Mouse (Mus musculus) heart, adult 2 months (tissue): ENCODE results near the gene Kcnk13. TPM values are rescaled to one million over a fixed set of nuclear protein-coding genes. Genes with fewer than 3 reads are reported as not detected.
A peak's percentile ranks its signal among the peaks of the same experiment; 100 is the strongest.

Experiments used
- DNase-seq, 2 experiments: peaks; one replicate each; pipeline ENCODE4 v3.0.0; 2021
- H3K27ac ChIP-seq: fragments of 200-600 bp; 2 replicates; pipeline ENCODE4 v1.8.1; 2022
- H3K27me3 ChIP-seq: fragments of 200-500 bp; 2 replicates; pipeline ENCODE4 v1.6.1; 2012; ENCODE audit warnings: mild to moderate bottlenecking, low read length, inconsistent platforms, mixed read lengths; ENCODE audit not compliant: control insufficient read depth, insufficient read depth
- H3K36me3 ChIP-seq: fragments of 200-500 bp; 2 replicates; pipeline ENCODE4 v1.6.1; 2012; ENCODE audit warnings: low read length, inconsistent platforms; ENCODE audit not compliant: control insufficient read depth, insufficient read depth
- H3K4me1 ChIP-seq: fragments of 200-500 bp; 2 replicates; pipeline ENCODE4 v1.6.1; 2011; ENCODE audit warnings: low read length; ENCODE audit not compliant: control insufficient read depth, insufficient read depth
- H3K4me3 ChIP-seq: fragments of 200-600 bp; 2 replicates; pipeline ENCODE4 v1.8.1; 2022
- H3K79me2 ChIP-seq: fragments of 200-500 bp; replicated peaks from 2 replicates; pipeline ENCODE4 v1.6.1; 2012; ENCODE audit warnings: mild to moderate bottlenecking, inconsistent platforms, low read length, moderate library complexity, mixed read lengths; ENCODE audit not compliant: control insufficient read depth, insufficient read depth
- H3K9ac ChIP-seq: fragments of 200-500 bp; 2 replicates; pipeline ENCODE4 v1.6.1; 2012; ENCODE audit warnings: low read depth, mild to moderate bottlenecking, control low read depth, inconsistent platforms, low read length, mixed read lengths
- CTCF ChIP-seq: fragments of 200-600 bp; IDR thresholded peaks from 2 replicates; pipeline ENCODE4 v1.8.1; 2022; ENCODE audit warnings: antibody characterized with exemption, mild to moderate bottlenecking, moderate library complexity
- EP300 ChIP-seq: fragments of 200-500 bp; IDR thresholded peaks from 2 replicates; pipeline ENCODE4 v1.6.1; 2011; ENCODE audit warnings: low read depth, low read length, control low read depth; ENCODE audit not compliant: insufficient read depth
- POLR2A ChIP-seq: fragments of 200-500 bp; IDR thresholded peaks from 2 replicates; pipeline ENCODE4 v1.6.1; 2011; ENCODE audit warnings: mild to moderate bottlenecking, low read depth, low read length, control low read depth; ENCODE audit not compliant: insufficient read depth
- WGBS: fragments of 180-500 bp; shearing (Covaris S2); methylation state at CpG from one replicate; pipeline ENCODE4 v1.1.7; 2018; 5-methylcytosine and 5-hydroxymethylcytosine counted together
- intact Hi-C: fragments of 180-260 bp; cut with DNase I; formaldehyde crosslinking; loops from one replicate; pipeline ENCODE4 v1.15.1; 2025
- microRNA-seq, 2 experiments: library from miRNA; unstranded; fragments of <30 nt; microRNA quantifications; one replicate each; pipeline ENCODE4 v1.2.0; 2021
- polyA plus RNA-seq: library from polyadenylated mRNA; depleted of rRNA; stranded (reverse); fragments of >200 nt; gene quantifications from 2 replicates; pipeline ENCODE4 v1.2.3, GENCODE M21; 2012; rRNA removed
- total RNA-seq, 2 experiments: library from RNA; stranded (reverse); gene quantifications; 2 replicates each; pipeline ENCODE4 v1.2.3; 2021

Gene Kcnk13
- total and polyA plus RNA-seq, 3 experiments: 0.31 to 0.39 (median 0.35) TPM

DNA sequence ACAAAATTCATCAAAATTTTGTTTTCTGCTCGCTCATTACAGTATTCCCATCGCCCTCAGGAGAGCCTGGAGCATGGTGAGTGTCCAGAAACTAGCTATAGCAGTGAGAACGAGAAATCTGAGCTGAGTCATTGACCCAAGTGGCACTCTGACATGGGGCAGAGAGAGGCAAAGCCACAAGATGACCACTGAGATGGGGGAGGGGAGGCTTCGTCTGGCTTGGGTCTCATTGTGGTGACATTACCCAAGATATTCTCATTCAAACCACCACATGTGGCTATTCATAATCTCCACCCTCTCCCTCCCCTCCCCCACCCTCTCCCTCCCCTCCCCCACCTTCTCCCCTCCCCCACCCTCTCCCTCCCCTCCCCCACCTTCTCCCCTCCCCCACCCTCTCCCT lies 143.1 kb downstream of the Kcnk13 start:
- Histone ChIP-seq H3K27ac (no peak overlapping the region), H3K36me3 (no peaks in the 10 kb centered on the region; the same call in 1 of the 2 replicates), H3K4me3 (no peak overlapping the region), H3K4me1 (peaks cover 4% of the 10 kb centered on the region), H3K27me3 (no peaks in the 10 kb centered on the region), H3K9ac (no peak overlapping the region), H3K79me2 (peaks cover 7% of the 10 kb centered on the region; the same call in 1 of the 2 replicates)
- DNase-seq: no peak
- TF ChIP-seq POLR2A: no peak
- TF ChIP-seq CTCF: no peak
- TF ChIP-seq EP300: no peak
- intact Hi-C loops: loop anchor here (2.0 to 5.0 kb wide), 5 partner anchors 143 to 1023 kb away; partner anchors contain the start of gene Kcnk13
- WGBS: 48% methylated on average over 4 of the region's 4 CpGs

DNA sequence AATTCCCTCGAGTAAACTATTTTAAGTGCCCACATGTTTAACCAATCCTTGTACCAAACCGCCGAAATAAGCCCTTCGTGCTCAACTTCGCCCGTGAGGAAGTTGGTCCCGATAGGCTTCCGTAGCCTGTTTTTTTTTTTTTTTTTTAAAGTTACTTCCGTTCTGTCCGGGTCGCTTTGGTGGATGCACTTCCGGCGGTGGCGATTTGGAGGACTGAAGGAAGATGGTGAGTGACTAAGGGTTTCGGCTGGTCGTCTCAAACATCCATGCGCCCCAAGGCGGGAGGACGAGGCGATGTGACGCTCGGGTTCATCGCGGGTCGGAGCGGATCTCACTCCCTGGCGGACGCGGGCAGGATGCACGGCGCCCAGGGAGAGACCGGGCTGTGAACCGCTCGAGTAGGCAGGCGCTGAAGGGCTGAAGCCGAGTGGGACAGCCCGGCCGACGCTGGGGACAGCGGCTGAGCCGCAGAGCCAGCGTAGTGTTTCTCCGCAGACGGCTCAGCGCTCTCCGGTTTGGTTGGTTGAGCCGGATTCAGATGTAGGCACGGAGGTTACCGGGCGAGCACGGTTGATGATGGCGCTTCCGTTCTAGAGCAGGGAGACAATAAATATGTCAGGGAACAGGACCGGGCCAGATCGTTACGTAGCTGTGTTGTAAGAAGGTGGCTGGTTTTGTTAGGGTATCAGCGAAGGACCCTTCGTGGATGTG lies 145.8 kb downstream of the Kcnk13 start, which contains the start of gene Psmc1:
TSS of gene Psmc1 (plus strand) at position 169 of the 711 bp plus-strand sequence.
- intact Hi-C loops: loop anchor here (5.0 kb wide), 1 partner anchor 1013 kb away; no protein-coding TSS in a partner anchor
- TF ChIP-seq EP300 (peak; percentile 77), POLR2A (peak; percentile 90), CTCF (peak; percentile 12; the same call in 1 of the 2 replicates)
- WGBS: under 1% methylated on average over 58 of the region's 58 CpGs

More for the DNA sequence above, 145.8 kb downstream of the Kcnk13 start, which contains the start of gene Psmc1:
- Histone ChIP-seq H3K36me3 (no peaks in the 10 kb centered on the region; the same call in 1 of the 2 replicates), H3K27me3 (no peaks in the 10 kb centered on the region), H3K27ac (peak within 1 kb of the TSS; percentile 81), H3K79me2 (peaks cover 7% of the 10 kb centered on the region; the same call in 1 of the 2 replicates), H3K4me3 (peak within 1 kb of the TSS; percentile 91), H3K4me1 (peaks cover 4% of the 10 kb centered on the region), H3K9ac (peak within 1 kb of the TSS; percentile 99)
- peak; percentile 81 to 82 for DNase-seq

Small RNA genes lying within 50 kb of the gene (microRNA-seq; reads per million reads assigned to microRNA genes)
- gene Gm23291: 0 reads per million in 2 experiments

Other genes with a start within 250 kb of the Kcnk13 start
- gene Efcab11, start 80.1 kb upstream of the Kcnk13 start, total RNA-seq: under 1 TPM in 1 of 2 experiments, not detected in 1; 0.13 TPM
- 0.06 TPM in 1 of 2 replicates, not detected in the other for gene Efcab11, start 80.1 kb upstream of the Kcnk13 start, polyA plus RNA-seq
- gene Tdp1, start 80.0 kb upstream of the Kcnk13 start, total RNA-seq: 1 to 10 TPM; 7.9 to 9.6 TPM
- gene Tdp1, start 80.0 kb upstream of the Kcnk13 start, polyA plus RNA-seq: 7.3 and 10.3 TPM in 2 replicates
- gene Psmc1, start 145.7 kb downstream of the Kcnk13 start, total RNA-seq: 100 to 1,000 TPM; 124 to 132 TPM
- gene Psmc1, start 145.7 kb downstream of the Kcnk13 start, polyA plus RNA-seq: 40.8 and 61.1 TPM in 2 replicates
- gene Nrde2, start 195.2 kb downstream of the Kcnk13 start, total RNA-seq: 10 to 100 TPM in 1 of 2 experiments, 1 to 10 TPM in 1; 7.9 to 11.0 TPM
- 5.1 and 6.9 TPM in 2 replicates for gene Nrde2, start 195.2 kb downstream of the Kcnk13 start, polyA plus RNA-seq
- 100 to 1,000 TPM; 224 to 240 TPM for gene Calm1, start 234.9 kb downstream of the Kcnk13 start, total RNA-seq
- gene Calm1, start 234.9 kb downstream of the Kcnk13 start, polyA plus RNA-seq: 99.2 and 105 TPM in 2 replicates